Mouse (Mus musculus): ENCODE data around the gene Ica1. TPM values are rescaled to one million over a fixed set of nuclear protein-coding genes. Genes with fewer than 3 reads are reported as not detected.

Gene Ica1
- polyA plus RNA-seq, 1 experiment from 2014 or later: 27.9 TPM

DNA sequence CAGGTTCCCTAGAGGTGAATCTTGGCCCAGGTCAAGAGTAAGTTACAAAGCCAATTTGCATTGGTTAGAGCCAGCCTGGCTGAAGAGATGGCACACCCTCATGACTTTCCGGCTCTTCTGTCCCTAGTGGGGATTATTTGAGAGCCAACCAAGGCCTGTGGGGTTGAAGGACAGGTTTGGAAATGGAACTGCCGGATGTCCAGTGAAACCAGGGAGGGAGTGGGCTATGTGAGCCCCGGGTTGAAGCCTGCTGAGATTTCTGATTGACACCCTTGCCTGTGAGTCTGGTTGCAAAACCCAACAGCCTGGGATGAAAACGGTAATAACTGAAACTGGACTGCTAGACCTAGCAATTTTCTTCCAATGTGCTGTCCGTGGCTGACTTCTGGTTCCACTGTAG is 112.5 kb downstream of the Ica1 start:
- Histone ChIP-seq H3K4me3 (no peak overlapping the region), H3K27me3 (ENCODE audit: insufficient read depth, poor library complexity, severe bottlenecking) (no peaks in the 10 kb centered on the region), H3K4me1 (peaks cover 7% of the 10 kb centered on the region), H3K9me3 (no peaks in the 10 kb centered on the region), H3K27ac (no peak overlapping the region), H3K36me3 (peaks cover 9% of the 10 kb centered on the region; the same call in 1 of the 2 replicates)
- WGBS: 90% methylated on average over 5 of the region's 5 CpGs
- DNase-seq (ENCODE audit: low spot score): peak; percentile 71

DNA sequence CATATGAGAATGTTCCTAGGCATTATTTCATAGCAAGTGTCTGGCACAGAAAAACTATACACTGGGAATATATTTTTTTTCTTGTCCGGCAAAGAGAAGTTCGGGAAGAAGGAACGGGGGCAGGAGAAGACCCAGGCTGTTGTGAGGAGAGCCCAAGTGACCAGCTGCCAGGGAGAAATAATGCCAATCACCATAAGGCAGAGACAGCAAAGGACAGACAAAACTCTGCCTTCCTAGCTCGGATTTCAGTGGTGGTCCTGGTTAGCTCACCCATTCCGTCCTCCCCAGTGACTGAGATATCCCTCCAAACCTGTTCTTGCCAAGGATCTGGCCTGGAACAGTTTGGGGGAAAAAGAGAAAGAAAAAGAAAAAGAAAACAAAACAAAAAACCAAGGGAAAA is 113.3 kb downstream of the Ica1 start:
- 83% methylated on average over 5 of the region's 5 CpGs for WGBS
- Histone ChIP-seq H3K36me3 (peaks cover 4% of the 10 kb centered on the region; the same call in 1 of the 2 replicates), H3K9me3 (no peaks in the 10 kb centered on the region), H3K4me1 (peaks cover 7% of the 10 kb centered on the region), H3K4me3 (no peak overlapping the region), H3K27ac (no peak overlapping the region), H3K27me3 (ENCODE audit: insufficient read depth, poor library complexity, severe bottlenecking) (no peaks in the 10 kb centered on the region)
- no peak for DNase-seq (ENCODE audit: low spot score)

DNA sequence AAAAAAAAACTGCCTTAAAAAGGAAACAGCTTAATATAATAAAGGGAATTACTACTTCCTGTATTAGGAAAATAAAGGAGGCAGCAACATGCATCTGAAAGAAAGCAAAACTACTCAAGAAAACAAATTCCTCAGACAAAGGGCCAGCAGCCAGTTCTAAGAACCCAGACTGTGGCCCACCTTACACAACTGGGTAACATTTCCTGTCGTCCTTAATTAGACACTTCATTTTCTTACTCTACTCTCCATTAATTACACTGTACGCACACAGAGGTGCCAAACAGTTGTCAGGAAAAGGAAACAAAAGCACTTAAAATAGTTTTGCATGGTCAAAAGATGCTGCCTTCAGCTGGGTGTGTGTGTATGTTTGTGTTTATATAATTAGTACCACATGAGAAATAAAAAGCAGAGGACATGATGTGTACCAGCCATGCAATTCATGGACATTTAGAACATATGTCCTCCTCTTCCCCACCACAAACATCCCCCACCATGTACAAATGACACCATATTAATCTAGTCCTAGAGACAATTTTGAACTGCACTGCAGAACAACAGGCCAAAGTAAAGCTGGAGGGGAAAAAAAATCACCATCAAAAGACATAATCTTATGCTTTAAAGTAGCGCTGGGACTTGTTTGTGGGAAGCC is 115.1 kb downstream of the Ica1 start:
- no peak for DNase-seq (ENCODE audit: low spot score)
- Histone ChIP-seq H3K27ac (no peak overlapping the region), H3K27me3 (ENCODE audit: insufficient read depth, poor library complexity, severe bottlenecking) (no peaks in the 10 kb centered on the region), H3K36me3 (no peaks in the 10 kb centered on the region), H3K4me3 (no peak overlapping the region), H3K4me1 (peaks cover 16% of the 10 kb centered on the region), H3K9me3 (no peaks in the 10 kb centered on the region)
- WGBS: 83% methylated on average over 3 of the region's 3 CpGs

DNA sequence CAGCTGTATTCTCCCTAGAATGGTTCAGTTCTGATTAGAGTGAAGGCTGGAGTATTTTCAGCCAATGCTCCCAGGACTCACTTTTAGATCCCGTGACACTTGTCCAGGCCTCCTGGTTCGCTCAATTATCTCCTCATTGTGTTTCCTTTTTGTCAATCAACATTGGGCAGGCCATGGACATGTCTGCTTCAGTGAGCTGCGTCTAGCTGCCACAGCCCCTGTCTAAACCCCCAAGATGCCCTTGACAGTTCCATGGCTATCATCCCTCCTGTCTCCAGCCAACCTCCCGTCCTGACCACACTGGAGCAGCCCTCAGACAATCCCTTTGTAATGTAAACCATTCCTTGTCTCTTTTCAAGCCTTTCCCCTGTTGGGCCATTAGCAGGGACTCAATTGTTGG is 116.9 kb downstream of the Ica1 start:
- H3K27me3 ChIP-seq (ENCODE audit: insufficient read depth, poor library complexity, severe bottlenecking): no peaks in the 10 kb centered on the region
- peaks cover 22% of the 10 kb centered on the region for H3K4me1 ChIP-seq
- 35% methylated on average over 4 of the region's 4 CpGs for WGBS
- H3K36me3 ChIP-seq: 0 out of 2 replicates have a peak, but pooled peaks cover 3% of the 10 kb centered on the region
- DNase-seq (ENCODE audit: low spot score): no peak
- H3K27ac ChIP-seq: no peak overlapping the region
- H3K9me3 ChIP-seq: no peaks in the 10 kb centered on the region
- no peak overlapping the region for H3K4me3 ChIP-seq

DNA sequence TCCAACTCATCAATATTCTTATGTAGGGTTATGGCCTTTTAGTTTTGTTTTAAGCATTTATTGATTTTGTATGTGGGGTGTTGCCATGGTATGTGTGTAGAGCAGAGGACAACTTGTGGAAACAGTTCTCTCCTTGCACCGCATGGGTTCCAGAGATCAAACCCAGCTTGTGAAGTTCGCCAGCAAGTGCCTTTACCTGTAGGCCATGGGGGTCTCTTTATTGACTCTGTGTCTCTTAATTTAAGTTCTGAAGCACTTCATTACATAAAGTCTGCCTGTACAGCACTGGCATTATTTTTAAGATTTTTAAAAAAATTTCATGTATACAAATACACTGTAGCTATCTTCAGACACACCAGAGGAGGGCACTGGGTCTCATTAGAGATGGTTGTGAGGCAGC is 118.2 kb downstream of the Ica1 start:
- peaks cover 22% of the 10 kb centered on the region for H3K4me1 ChIP-seq
- H3K9me3 ChIP-seq: no peaks in the 10 kb centered on the region
- H3K27me3 ChIP-seq (ENCODE audit: insufficient read depth, poor library complexity, severe bottlenecking): no peaks in the 10 kb centered on the region
- no peak overlapping the region for H3K4me3 ChIP-seq
- no peak for DNase-seq (ENCODE audit: low spot score)
- H3K27ac ChIP-seq: no peak overlapping the region
- H3K36me3 ChIP-seq: 0 out of 2 replicates have a peak, but pooled peaks cover 3% of the 10 kb centered on the region
- WGBS: 91% methylated on average over 2 of the region's 2 CpGs

DNA sequence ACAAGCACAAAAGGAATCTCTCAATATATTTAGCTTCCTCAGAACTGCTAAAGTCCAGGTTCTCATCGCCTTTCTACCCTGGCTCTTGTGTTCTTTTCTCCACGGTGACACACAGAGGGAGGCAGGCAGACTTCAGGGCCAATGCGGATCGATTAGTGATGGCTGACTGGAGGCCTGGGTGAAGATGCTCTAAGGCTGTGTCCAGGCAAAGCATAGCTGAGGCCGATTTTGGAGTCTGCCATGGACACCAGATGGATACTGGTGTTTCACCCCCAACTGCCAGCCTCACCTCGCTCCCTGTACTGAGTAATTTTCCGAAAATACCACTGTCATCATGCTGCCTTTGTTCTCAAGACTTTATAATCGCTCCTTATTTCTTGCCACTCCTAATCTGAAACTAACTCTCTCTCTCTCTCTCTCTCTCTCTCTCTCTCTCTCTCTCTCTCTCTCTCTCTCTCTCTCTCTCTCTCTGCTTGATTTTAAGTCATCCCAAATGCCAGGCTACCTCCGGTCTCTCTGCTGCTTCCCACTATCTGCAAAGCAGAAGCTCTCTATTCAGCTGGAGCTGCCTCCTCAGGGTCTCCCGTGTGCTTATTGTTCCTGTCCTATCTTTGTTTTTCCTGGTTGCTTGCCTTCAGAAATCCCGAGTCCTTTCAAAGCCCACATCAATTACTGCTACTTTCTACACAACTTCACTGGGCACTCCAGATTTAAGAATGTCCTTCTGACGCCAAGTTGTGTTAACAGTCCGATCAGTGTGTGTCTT is 118.9 kb downstream of the Ica1 start:
- Histone ChIP-seq H3K36me3 (0 out of 2 replicates have a peak, but pooled peaks cover 3% of the 10 kb centered on the region), H3K27ac (peak overlapping the region; percentile 6; the same call in 1 of the 2 replicates), H3K4me3 (no peak overlapping the region), H3K9me3 (no peaks in the 10 kb centered on the region), H3K27me3 (ENCODE audit: insufficient read depth, poor library complexity, severe bottlenecking) (no peaks in the 10 kb centered on the region), H3K4me1 (peaks cover 22% of the 10 kb centered on the region)
- 53% methylated on average over 13 of the region's 13 CpGs for WGBS
- DNase-seq (ENCODE audit: low spot score): peak; percentile 48

DNA sequence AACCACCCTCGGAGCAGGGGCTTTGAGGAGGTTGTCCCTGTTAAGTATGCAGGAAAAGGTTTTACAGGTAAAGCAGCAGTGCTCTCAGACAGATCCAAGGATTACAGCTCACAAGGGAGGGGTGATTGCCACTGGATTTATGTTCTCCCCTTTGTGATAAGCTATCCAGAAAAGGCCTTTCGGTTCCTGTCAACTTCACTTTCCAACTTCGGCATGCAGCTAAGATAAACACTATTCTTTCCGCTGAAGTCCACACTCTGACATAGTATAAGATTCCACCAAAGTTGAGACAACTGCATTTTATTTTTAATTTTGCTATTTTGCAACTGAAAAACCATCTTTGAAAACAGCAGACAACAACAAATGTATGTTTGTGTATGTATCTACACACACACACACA is 119.9 kb downstream of the Ica1 start:
- H3K4me1 ChIP-seq: peaks cover 22% of the 10 kb centered on the region
- H3K27me3 ChIP-seq (ENCODE audit: insufficient read depth, poor library complexity, severe bottlenecking): no peaks in the 10 kb centered on the region
- H3K36me3 ChIP-seq: 0 out of 2 replicates have a peak, but pooled peaks cover 3% of the 10 kb centered on the region
- H3K9me3 ChIP-seq: no peaks in the 10 kb centered on the region
- no peak overlapping the region for H3K27ac ChIP-seq
- no peak overlapping the region for H3K4me3 ChIP-seq
- 37% methylated on average over 4 of the region's 4 CpGs for WGBS
- peak; percentile 53 for DNase-seq (ENCODE audit: low spot score)

DNA sequence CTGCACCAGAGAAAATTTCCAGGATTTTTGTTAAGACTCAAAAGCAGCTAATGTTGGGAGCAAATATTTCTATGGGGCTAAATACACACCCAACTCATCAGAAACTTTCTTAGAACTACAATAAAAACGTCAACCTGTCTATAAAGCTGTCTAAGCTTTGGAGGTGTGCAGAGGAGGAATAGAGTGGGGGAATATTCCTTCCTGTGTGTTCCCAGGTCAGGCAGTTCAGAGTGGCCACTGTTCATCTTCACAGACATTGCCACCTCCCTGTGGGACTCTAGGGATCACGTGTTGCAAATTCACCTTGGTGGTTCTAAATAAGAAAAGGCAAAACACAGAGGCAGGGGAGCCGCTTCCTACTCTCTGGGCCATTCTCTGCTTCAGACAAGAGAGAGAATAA is 120.8 kb downstream of the Ica1 start:
- Histone ChIP-seq H3K9me3 (no peaks in the 10 kb centered on the region), H3K4me3 (no peak overlapping the region), H3K4me1 (peaks cover 22% of the 10 kb centered on the region), H3K27ac (no peak overlapping the region), H3K36me3 (0 out of 2 replicates have a peak, but pooled peaks cover 3% of the 10 kb centered on the region), H3K27me3 (ENCODE audit: insufficient read depth, poor library complexity, severe bottlenecking) (no peaks in the 10 kb centered on the region)
- 77% methylated on average over 3 of the region's 3 CpGs for WGBS
- DNase-seq (ENCODE audit: low spot score): no peak

DNA sequence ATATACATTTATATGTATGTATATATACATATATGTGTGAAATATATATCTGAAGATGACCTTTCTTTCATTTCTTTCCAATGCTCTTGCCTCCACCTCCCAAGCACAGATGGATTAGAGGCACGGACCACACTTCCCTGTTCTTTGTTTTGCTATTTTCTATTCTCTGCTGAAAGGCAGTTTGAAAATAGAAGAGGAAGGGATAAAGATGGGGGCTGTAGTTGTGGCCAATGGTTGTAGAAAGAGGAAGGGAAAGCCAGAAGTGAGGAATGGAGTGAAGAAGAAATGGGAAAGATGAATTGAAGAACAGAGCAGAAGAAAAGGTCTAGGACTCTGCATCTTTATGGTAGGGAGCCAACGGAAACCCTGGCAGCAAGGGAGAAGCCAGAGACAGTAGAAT is 122.8 kb downstream of the Ica1 start:
- Histone ChIP-seq H3K36me3 (peaks cover 8% of the 10 kb centered on the region; the same call in 1 of the 2 replicates), H3K4me1 (peaks cover 15% of the 10 kb centered on the region; the same call in 1 of the 2 replicates), H3K4me3 (no peak overlapping the region), H3K27me3 (ENCODE audit: insufficient read depth, poor library complexity, severe bottlenecking) (no peaks in the 10 kb centered on the region), H3K27ac (no peak overlapping the region), H3K9me3 (no peaks in the 10 kb centered on the region)
- 81% methylated on average over 2 of the region's 2 CpGs for WGBS
- DNase-seq (ENCODE audit: low spot score): peak; percentile 3

DNA sequence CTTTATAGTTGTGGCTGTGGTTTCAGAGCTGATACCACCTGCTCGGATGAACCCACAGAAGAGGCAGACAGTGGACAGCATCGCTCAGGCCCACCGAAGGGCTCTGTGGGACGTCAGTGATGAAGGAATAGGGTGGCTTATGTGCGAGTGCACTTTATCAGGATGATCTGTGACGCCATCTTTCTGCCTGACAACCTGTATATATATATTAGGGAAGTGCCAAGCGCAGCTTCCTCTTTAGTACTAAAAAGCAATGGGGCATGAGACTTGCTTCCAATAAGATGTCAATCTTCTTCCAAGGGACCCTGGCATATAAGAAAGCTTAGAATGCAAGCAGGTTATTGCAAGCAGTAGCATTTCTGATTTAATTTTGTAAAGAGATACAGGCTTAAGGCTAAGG is 127.9 kb downstream of the Ica1 start:
- Histone ChIP-seq H3K4me1 (peaks cover 8% of the 10 kb centered on the region; the same call in 1 of the 2 replicates), H3K36me3 (peaks cover 8% of the 10 kb centered on the region; the same call in 1 of the 2 replicates), H3K27me3 (ENCODE audit: insufficient read depth, poor library complexity, severe bottlenecking) (no peaks in the 10 kb centered on the region), H3K4me3 (no peak overlapping the region), H3K27ac (no peak overlapping the region), H3K9me3 (no peaks in the 10 kb centered on the region)
- DNase-seq (ENCODE audit: low spot score): no peak
- WGBS: 89% methylated on average over 7 of the region's 7 CpGs

DNA sequence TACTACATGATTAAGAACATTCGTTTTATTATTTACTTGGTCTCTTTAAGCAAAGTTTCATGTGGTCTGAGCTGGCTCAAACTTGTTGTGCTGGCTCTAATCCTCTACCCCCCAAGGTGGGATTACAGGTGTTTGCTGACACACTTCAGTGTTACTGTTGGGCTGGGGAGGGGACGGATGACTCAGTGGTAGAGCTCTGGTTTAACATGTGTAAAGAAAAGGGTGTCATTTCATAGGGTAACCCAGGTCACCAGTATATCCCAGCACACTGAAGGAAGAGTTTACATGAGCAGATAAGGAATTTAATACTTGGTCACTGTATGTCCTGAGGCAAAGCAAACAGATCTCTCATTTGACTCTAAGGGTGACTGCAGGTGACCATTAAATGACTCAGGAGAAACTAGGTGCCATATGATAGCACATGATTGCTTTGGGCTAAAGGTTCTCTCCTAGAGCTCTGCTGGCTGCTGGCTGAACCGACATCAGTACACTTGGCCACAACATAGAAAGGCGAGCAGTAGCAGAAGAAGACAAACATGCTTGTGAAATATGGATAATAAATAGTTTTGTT is 128.9 kb downstream of the Ica1 start:
- DNase-seq (ENCODE audit: low spot score): peak; percentile 36
- H3K27me3 ChIP-seq (ENCODE audit: insufficient read depth, poor library complexity, severe bottlenecking): no peaks in the 10 kb centered on the region; the same call in 1 of the 2 replicates
- H3K9me3 ChIP-seq: no peaks in the 10 kb centered on the region
- H3K36me3 ChIP-seq: peaks cover 8% of the 10 kb centered on the region; the same call in 1 of the 2 replicates
- peaks cover 8% of the 10 kb centered on the region; the same call in 1 of the 2 replicates for H3K4me1 ChIP-seq
- H3K27ac ChIP-seq: no peak overlapping the region
- 61% methylated on average over 4 of the region's 4 CpGs for WGBS
- H3K4me3 ChIP-seq: no peak overlapping the region

DNA sequence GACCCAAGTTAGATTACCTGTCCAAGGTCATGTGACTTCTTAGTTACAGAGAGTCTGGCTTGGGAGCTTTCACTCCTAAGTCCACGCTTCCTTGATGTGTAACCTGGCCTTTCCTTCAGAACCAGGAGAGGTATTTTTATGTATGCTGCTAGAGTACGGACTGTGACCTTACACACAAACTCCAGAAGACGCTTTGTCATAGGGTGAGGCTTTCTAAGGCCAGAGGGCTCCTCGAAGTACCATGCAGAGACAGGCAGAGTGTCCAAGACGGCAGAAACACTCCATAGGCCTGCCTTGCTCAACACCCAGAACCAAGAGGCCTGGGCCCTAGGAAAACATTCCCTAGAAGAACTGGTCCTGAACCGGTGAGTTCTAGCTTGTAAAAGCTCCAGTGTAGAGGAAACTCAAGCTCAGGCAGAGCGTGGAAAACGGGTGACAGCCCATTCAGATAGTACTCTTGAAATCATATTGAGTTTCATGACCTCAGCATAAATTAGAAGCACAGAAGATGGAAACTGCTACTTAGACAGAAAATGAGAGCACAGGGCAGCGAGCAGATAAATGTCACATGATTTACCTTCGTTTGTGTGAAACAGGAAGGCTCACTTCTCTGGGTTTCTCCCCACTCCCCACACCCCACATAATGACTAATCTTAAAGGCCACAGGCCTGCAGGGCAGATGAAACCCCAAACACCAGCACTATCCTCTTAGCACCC is 129.9 kb downstream of the Ica1 start:
- peak; percentile 54 for DNase-seq (ENCODE audit: low spot score)
- no peaks in the 10 kb centered on the region; the same call in 1 of the 2 replicates for H3K27me3 ChIP-seq (ENCODE audit: insufficient read depth, poor library complexity, severe bottlenecking)
- no peaks in the 10 kb centered on the region for H3K9me3 ChIP-seq
- no peak overlapping the region for H3K27ac ChIP-seq
- H3K36me3 ChIP-seq: peaks cover 8% of the 10 kb centered on the region; the same call in 1 of the 2 replicates
- peaks cover 8% of the 10 kb centered on the region; the same call in 1 of the 2 replicates for H3K4me1 ChIP-seq
- 79% methylated on average over 10 of the region's 10 CpGs for WGBS
- no peak overlapping the region for H3K4me3 ChIP-seq

Data from heart, embryonic 10.5 days (tissue).